Mouse (Mus musculus): ENCODE measurements around the gene Wtap. TPM values are rescaled to one million over a fixed set of nuclear protein-coding genes. Genes with fewer than 3 reads are reported as not detected.

Wtap gene
- total and polyA plus RNA-seq, 3 experiments: 63.5 to 74.0 TPM; not detected in 1

- peak; percentile 60 for TF ChIP-seq MAX (IDR thresholded peaks at IDR 0.05; ENCODE audit: low read length)
- TF ChIP-seq TBP (IDR thresholded peaks at IDR 0.05; ENCODE audit: low read depth, low read length): 0 out of 2 replicates have a peak, but pooled peaks have one; percentile 43
- 0 out of 2 replicates have a peak, but pooled peaks have one; percentile 18 for TF ChIP-seq GATA1 (IDR thresholded peaks at IDR 0.05; ENCODE audit: low read depth, low read length)
- TF ChIP-seq USF2 (IDR thresholded peaks at IDR 0.05; ENCODE audit: borderline replicate concordance in 1 of 2, insufficient read depth in 1 of 2, low read depth in 1 of 2, low read length in 2 of 2): no peak
- no peak for TF ChIP-seq MEF2A (IDR thresholded peaks at IDR 0.05; ENCODE audit: extremely low read depth, insufficient replicate concordance, low read depth, low read length, poor library complexity, severe bottlenecking)
- TF ChIP-seq POLR2A (IDR thresholded peaks at IDR 0.05; ENCODE audit: control insufficient read depth in 1 of 2, insufficient read depth in 1 of 2, low read depth in 1 of 2, low read length in 2 of 2, poor library complexity in 1 of 2): no peak
- TF ChIP-seq POLR2AphosphoS5 (IDR thresholded peaks at IDR 0.05; ENCODE audit: borderline replicate concordance, low read depth, low read length): no peak
- TF ChIP-seq CHD2 (IDR thresholded peaks at IDR 0.05; ENCODE audit: low read length): no peak
- no peak for TF ChIP-seq ELF1 (IDR thresholded peaks at IDR 0.05; ENCODE audit: low read depth, low read length)
- TF ChIP-seq SIN3A (IDR thresholded peaks at IDR 0.05; ENCODE audit: low read length): peak; percentile 97
- no peak for TF ChIP-seq UBTF (IDR thresholded peaks at IDR 0.05; ENCODE audit: borderline replicate concordance, insufficient read depth, low read depth, low read length)
- TF ChIP-seq ZMIZ1 (IDR thresholded peaks at IDR 0.05; ENCODE audit: low read depth, low read length): no peak
- no peak for TF ChIP-seq JUND (IDR thresholded peaks at IDR 0.05; ENCODE audit: low read depth, low read length)
- TF ChIP-seq CTCF (IDR thresholded peaks at IDR 0.05 in 2 of 3, conservative IDR thresholded peaks at IDR 0.05 in 1 of 3; ENCODE audit: control insufficient read depth in 1 of 3, insufficient read depth in 1 of 3, low read depth in 2 of 3, low read length in 3 of 3, poor library complexity in 1 of 3, severe bottlenecking in 1 of 3): peak in 2 of 3 experiments; percentile 43 to 67; a peak in 4 of 6 replicates
- TF ChIP-seq ETS1 (IDR thresholded peaks at IDR 0.05; ENCODE audit: low read depth, low read length): peak; percentile 82
- no peak for TF ChIP-seq E2F4 (IDR thresholded peaks at IDR 0.05; ENCODE audit: borderline replicate concordance, low read depth, low read length)
- TF ChIP-seq SMC3 (IDR thresholded peaks at IDR 0.05; ENCODE audit: low read depth, low read length): peak; percentile 54
These were observed 15.9 kb upstream of the Wtap start (continued) for GRCm38 (mm10) chr17:13009887-13010286.

- Histone ChIP-seq H3K4me3 (ENCODE audit: control insufficient read depth in 1 of 2, insufficient read depth in 1 of 2, low read depth in 2 of 2, low read length in 2 of 2) (peak overlapping the region; percentile 85 to 87), H3K9me3 (replicated peaks; ENCODE audit: insufficient read depth, low read length) (no peaks in the 10 kb centered on the region), H3K79me2 (ENCODE audit: control insufficient read depth, insufficient read depth, low read length, poor library complexity) (peaks cover 15% of the 10 kb centered on the region), H3K27me3 (ENCODE audit: control insufficient read depth in 1 of 2, insufficient read depth in 2 of 2, low read length in 2 of 2) (no peaks in the 10 kb centered on the region), H3K9ac (ENCODE audit: control insufficient read depth, low read depth, low read length, poor library complexity, severe bottlenecking) (peak overlapping the region; percentile 76), H3K4me1 (ENCODE audit: control insufficient read depth in 1 of 2, insufficient read depth in 2 of 2, low read length in 2 of 2) (peaks cover 0 to 3% of the 10 kb centered on the region in 2 experiments; a peak in 2 of 4 replicates), H3K36me3 (ENCODE audit: control insufficient read depth in 1 of 2, insufficient read depth in 2 of 2, low read length in 2 of 2) (peaks cover 9 to 10% of the 10 kb centered on the region in 2 experiments), H3K27ac (ENCODE audit: control insufficient read depth, low read depth, low read length) (peak overlapping the region; percentile 42)
- TF ChIP-seq ZMIZ1 (IDR thresholded peaks at IDR 0.05; ENCODE audit: low read depth, low read length) (0 out of 2 replicates have a peak, but pooled peaks have one; percentile 14), BHLHE40 (IDR thresholded peaks at IDR 0.05; ENCODE audit: borderline replicate concordance, low read depth, low read length) (no peak)
- DNase-seq (ENCODE audit: low read depth, low spot score): no peak
These were observed 14.6 kb upstream of the Wtap start for GRCm38 (mm10) chr17:13008528-13008927.

Data from MEL (cell line).